Mouse (Mus musculus) cerebellum, adult 2 months (tissue): ENCODE measurements at regions not wholly inside any gene's neighbourhood (a gene's known extent, or its start where the extent isn't known, plus 50 kb on each side); places are given as distances from the start of the nearest gene placed in this dataset.

Source experiments
- CTCF ChIP-seq: fragments of 200-500 bp; IDR thresholded peaks from 2 replicates; pipeline ENCODE4 v1.5.1; 2011; ENCODE audit warnings: low read depth, mild to moderate bottlenecking, control low read depth, low read length, moderate library complexity, borderline replicate concordance; ENCODE audit not compliant: insufficient read depth
- POLR2A ChIP-seq: fragments of 200-500 bp; IDR thresholded peaks from 2 replicates; pipeline ENCODE4 v1.6.1; 2011; ENCODE audit warnings: low read length, control low read depth, borderline replicate concordance; ENCODE audit not compliant: insufficient read depth

- TF ChIP-seq POLR2A: no peak
- TF ChIP-seq CTCF: no peak
These were observed 76.4 kb upstream of the Fbxo11 start for GRCm38 (mm10) chr17:88141538-88141937.
